ENCODE assay signal across 8 mouse cellular contexts in the genomic region with DNA sequence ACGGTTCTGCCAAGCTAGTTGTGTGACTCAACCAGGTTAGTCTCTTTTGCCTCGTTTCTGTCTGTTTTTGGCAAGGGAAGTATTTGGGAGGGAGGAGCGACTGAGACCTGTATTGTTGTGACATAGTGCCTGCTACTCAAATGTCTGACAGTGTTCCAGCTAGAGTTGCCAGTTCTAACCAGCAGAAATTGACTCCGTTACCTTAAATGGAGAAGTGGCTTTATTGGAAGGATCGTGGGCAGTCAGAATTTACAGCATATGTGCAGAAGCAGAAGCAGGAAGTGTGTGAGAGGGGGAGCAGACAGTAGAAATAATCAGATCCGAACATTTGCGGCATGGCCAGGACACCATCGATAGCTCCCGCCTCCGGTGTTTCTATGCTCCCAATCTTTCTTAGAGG. TPM values are rescaled to one million over a fixed set of nuclear protein-coding genes. Genes with fewer than 3 reads are reported as not detected.
DNase-seq lines count a peak whose midpoint lies in the region; ATAC-seq and TF ChIP-seq lines count a peak whose summit lies in the region.
"Had no signal": no experiment of that assay in that cellular context is flagged by ENCODE, and none has a peak within 500 bp of the region (broad histone marks: within the 10 kb centered on the region; RNA-seq: fewer than 3 reads in every experiment).

No protein-coding gene starts in this region.

- WGBS in lung, embryonic 14.5 days: 57% methylated on average over 10 of the region's 10 CpGs
- 56% methylated on average over 10 of the region's 10 CpGs for WGBS in intestine, embryonic 15.5 days

- TF ChIP-seq POLR2A in brain, embryonic 14.5 days (IDR thresholded peaks at IDR 0.05; ENCODE audit: borderline replicate concordance, extremely low read depth, insufficient read depth, insufficient read length, poor library complexity, severe bottlenecking): no peak

- no peak for DNase-seq in lung, embryonic 14.5 days
- no peak for DNase-seq in lung, postnatal 14 days
- peak; percentile 17 for DNase-seq in brain, embryonic 14.5 days (ENCODE audit: low read depth)
- no peak for DNase-seq in retina, embryonic 14.5 days (ENCODE audit: low spot score)
- DNase-seq in cerebellum, adult 11 months: no peak

- H3K9ac ChIP-seq in lung, embryonic 14.5 days: no peak overlapping the region
- no peak overlapping the region for H3K9ac ChIP-seq in intestine, embryonic 15.5 days

- H3K36me3 ChIP-seq in lung, embryonic 14.5 days (ENCODE audit: insufficient read depth): no peaks in the 10 kb centered on the region
- H3K36me3 ChIP-seq in intestine, embryonic 15.5 days: no peaks in the 10 kb centered on the region

- no peak for ATAC-seq in lung, embryonic 14.5 days (ENCODE audit: insufficient read depth)
- ATAC-seq in intestine, embryonic 15.5 days: no peak; the same call in 1 of the 2 replicates
- peak; percentile 44 for ATAC-seq in monocyte, adult 5-6 weeks (replicated peaks; ENCODE audit: insufficient number of reproducible peaks, low FRiP score, low TSS enrichment, poor library complexity, severe bottlenecking)

- peak overlapping the region; percentile 33; the same call in 1 of the 2 replicates for H3K4me2 ChIP-seq in lung, embryonic 14.5 days
- H3K4me2 ChIP-seq in intestine, embryonic 15.5 days (replicated peaks): peak overlapping the region; percentile 31; the same call in 1 of the 2 replicates

- no peak for TF ChIP-seq CTCF in lung, embryonic 14.5 days (IDR thresholded peaks at IDR 0.05; ENCODE audit: low read depth)
- no peak for TF ChIP-seq CTCF in brain, embryonic 14.5 days (IDR thresholded peaks at IDR 0.05; ENCODE audit: borderline replicate concordance, extremely low read depth, insufficient read depth, insufficient read length)

- H3K27me3 ChIP-seq in lung, embryonic 14.5 days (ENCODE audit: insufficient read depth, low read length): no peaks in the 10 kb centered on the region
- H3K27me3 ChIP-seq in intestine, embryonic 15.5 days (replicated peaks): no peaks in the 10 kb centered on the region

- no peaks in the 10 kb centered on the region for H3K9me3 ChIP-seq in lung, embryonic 14.5 days (ENCODE audit: low read depth, low read length)
- H3K9me3 ChIP-seq in intestine, embryonic 15.5 days: no peaks in the 10 kb centered on the region

- H3K27ac ChIP-seq in lung, embryonic 14.5 days (ENCODE audit: low read depth): no peak overlapping the region
- no peak overlapping the region for H3K27ac ChIP-seq in intestine, embryonic 15.5 days

- no peaks in the 10 kb centered on the region for H3K4me1 ChIP-seq in lung, embryonic 14.5 days (ENCODE audit: insufficient read depth)
- H3K4me1 ChIP-seq in intestine, embryonic 15.5 days (replicated peaks): no peaks in the 10 kb centered on the region

- H3K4me3 ChIP-seq in lung, embryonic 14.5 days (ENCODE audit: low read depth, low read length): no peak overlapping the region
- no peak overlapping the region for H3K4me3 ChIP-seq in intestine, embryonic 15.5 days (replicated peaks)

RNA-seq across cellular contexts. Expression of gene Dlx2, which starts 51.8 kb away (rescaled TPM):
- polyA plus RNA-seq in lung, embryonic 14.5 days (2014; fragmentation: Nextera tagmentation; extraction: Ambion mirVana): 0.07 TPM in 1 of 2 replicates, not detected in the other
- polyA plus RNA-seq in brain, embryonic 14.5 days (2012; rRNA removed): 32.8 and 48.3 TPM in 2 replicates
- 3.2 and 4.7 TPM in 2 replicates for polyA plus RNA-seq in intestine, embryonic 15.5 days (2015; fragmentation: Nextera tagmentation; extraction: Ambion mirVana)
- total RNA-seq in monocyte, adult 5-6 weeks (2017): 0.53 TPM in 1 of 3 replicates, not detected in the others
- total RNA-seq: heart, adult 18-20 months had no signal
